Mouse (Mus musculus) erythroblast, embryonic 14.5 days (primary cell): ENCODE measurements around the gene Slc7a6.

Source experiments
- GATA1 ChIP-seq: IDR thresholded peaks from 2 replicates; pipeline ENCODE4 v1.6.1; 2012; ENCODE audit warnings: low read length, inconsistent platforms, mixed read lengths
- TAL1 ChIP-seq: IDR thresholded peaks from 3 replicates; pipeline ENCODE4 v1.6.1; 2012; ENCODE audit warnings: low read length, inconsistent platforms, mixed read lengths

DNA sequence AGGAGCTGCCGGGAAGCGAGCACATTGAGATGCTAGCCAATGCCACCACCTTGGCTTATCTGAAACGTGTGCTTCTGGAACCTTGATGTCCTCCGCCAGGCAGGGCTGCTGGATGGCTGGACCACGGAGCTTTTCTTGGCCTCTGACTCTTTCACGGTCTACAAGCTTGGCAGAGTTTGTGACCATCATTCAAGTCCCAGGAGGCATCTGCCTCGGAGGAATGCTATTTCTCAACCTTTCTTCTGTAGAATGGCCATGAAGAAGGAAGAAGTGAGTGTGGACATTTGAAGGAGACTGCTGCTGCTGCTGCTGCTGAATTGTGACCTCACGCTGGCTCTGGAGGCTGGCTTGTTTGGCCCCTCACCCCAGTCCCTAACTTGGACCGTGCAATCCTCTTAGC is 5.4 kb upstream of the Slc7a6 start:
- TF ChIP-seq GATA1 (no peak), TAL1 (no peak)
